Mouse (Mus musculus) ES-Bruce4 (cell line): Measurements from ENCODE around the gene Cytl1. TPM values are rescaled to one million over a fixed set of nuclear protein-coding genes. Genes with fewer than 3 reads are reported as not detected.

Experiments
- H3K27ac ChIP-seq: 2 replicates; pipeline ENCODE4 v1.5.1; 2012; ENCODE audit warnings: low read length, inconsistent platforms; ENCODE audit not compliant: insufficient read depth
- H3K27me3 ChIP-seq: 2 replicates; pipeline ENCODE4 v1.6.1; 2012; ENCODE audit warnings: mild to moderate bottlenecking, low read length, inconsistent platforms; ENCODE audit not compliant: control insufficient read depth, poor library complexity, insufficient read depth, severe bottlenecking
- H3K36me3 ChIP-seq: 2 replicates; pipeline ENCODE4 v1.6.1; 2012; ENCODE audit warnings: inconsistent platforms, mild to moderate bottlenecking, low read length, moderate library complexity; ENCODE audit not compliant: control insufficient read depth, poor library complexity, insufficient read depth, severe bottlenecking
- H3K4me1 ChIP-seq: one replicate; pipeline ENCODE4 v1.8.1; 2011; ENCODE audit warnings: low read length; ENCODE audit not compliant: control insufficient read depth, insufficient read depth
- H3K4me3 ChIP-seq: 2 replicates; pipeline ENCODE4 v1.5.1; 2011; ENCODE audit warnings: low read depth, mild to moderate bottlenecking, low read length
- H3K9ac ChIP-seq: 2 replicates; pipeline ENCODE4 v1.6.1; 2012; ENCODE audit warnings: low read depth, mild to moderate bottlenecking, inconsistent platforms; ENCODE audit not compliant: poor library complexity, severe bottlenecking
- H3K9me3 ChIP-seq: replicated peaks from 2 replicates; pipeline ENCODE4 v1.6.1; 2012; ENCODE audit warnings: mild to moderate bottlenecking, low read length, inconsistent platforms; ENCODE audit not compliant: control insufficient read depth, poor library complexity, insufficient read depth, severe bottlenecking
- CTCF ChIP-seq: IDR thresholded peaks from one replicate; pipeline ENCODE4 v1.8.1; 2011; ENCODE audit warnings: low read depth, low read length
- EP300 ChIP-seq: IDR thresholded peaks from 2 replicates; pipeline ENCODE4 v1.6.1; 2011; ENCODE audit warnings: low read depth, low read length; ENCODE audit not compliant: insufficient read depth
- POLR2A ChIP-seq: IDR thresholded peaks from one replicate; pipeline ENCODE4 v1.8.1; 2011; ENCODE audit warnings: low read length; ENCODE audit not compliant: insufficient read depth
- polyA plus RNA-seq: library from polyadenylated mRNA; stranded (reverse); fragments of >200 nt; gene quantifications from 2 replicates; pipeline ENCODE4 v1.2.4, GENCODE M21; 2011; ENCODE audit warnings: low read depth; ENCODE audit not compliant: missing spikeins, insufficient read depth, insufficient read length

Gene Cytl1
- not detected in 2 replicates for polyA plus RNA-seq

DNA sequence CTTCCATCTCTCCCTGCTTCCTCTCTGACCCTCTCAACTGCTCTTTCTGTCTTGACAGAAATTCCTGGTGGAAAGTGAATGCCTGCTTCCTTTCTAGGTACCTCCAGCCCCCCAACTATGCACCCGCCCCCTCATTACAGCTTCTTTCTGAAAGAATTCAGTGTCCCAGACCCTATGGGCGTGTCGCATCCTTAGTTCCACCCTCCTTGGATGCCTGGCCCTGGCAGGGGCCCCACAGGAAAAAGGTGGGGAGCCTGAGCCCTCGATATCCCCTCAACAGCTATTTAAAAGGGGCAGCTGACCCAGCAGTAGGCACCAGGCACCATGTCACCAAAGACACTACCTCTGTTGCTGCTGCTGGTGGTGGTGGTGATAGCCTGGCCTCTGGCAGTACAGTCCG lies at the start of gene Cytl1:
Gene Cytl1, plus strand, starts transcription at position 296 of the 400 bp plus-strand sequence.
- Histone ChIP-seq H3K4me1 (no peaks in the 10 kb centered on the region), H3K9ac (no peak within 1 kb of the TSS), H3K9me3 (no peaks in the 10 kb centered on the region), H3K27ac (no peak within 1 kb of the TSS), H3K4me3 (no peak within 1 kb of the TSS), H3K36me3 (no peaks in the 10 kb centered on the region), H3K27me3 (no peaks in the 10 kb centered on the region)
- TF ChIP-seq POLR2A = no peak
- no peak for TF ChIP-seq CTCF
- TF ChIP-seq EP300 = no peak

DNA sequence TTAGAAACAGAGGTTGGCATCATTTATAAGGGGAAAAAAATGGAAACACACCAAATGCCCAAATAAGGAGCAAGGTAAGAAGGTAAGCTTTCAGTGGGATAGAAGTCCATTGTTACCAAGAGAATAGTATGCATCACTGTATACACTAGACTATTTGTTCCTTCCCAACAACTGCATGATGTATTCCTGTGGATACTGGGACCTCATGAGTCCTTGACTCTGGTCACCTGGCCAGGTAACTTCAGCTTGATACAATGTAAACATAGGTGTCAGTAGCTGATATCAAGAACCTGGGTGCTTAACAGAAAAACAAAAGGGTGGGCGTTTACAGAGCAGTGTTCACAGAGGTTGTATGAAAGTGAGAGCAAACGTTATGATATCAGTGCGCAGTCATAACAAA lies 42.6 kb upstream of the Cytl1 start:
- Histone ChIP-seq H3K9me3 (peaks cover 10% of the 10 kb centered on the region), H3K4me1 (no peaks in the 10 kb centered on the region), H3K27me3 (no peaks in the 10 kb centered on the region), H3K27ac (no peak overlapping the region), H3K9ac (no peak overlapping the region), H3K4me3 (no peak overlapping the region), H3K36me3 (no peaks in the 10 kb centered on the region)
- no peak for TF ChIP-seq POLR2A
- no peak for TF ChIP-seq CTCF
- TF ChIP-seq EP300 = no peak

DNA sequence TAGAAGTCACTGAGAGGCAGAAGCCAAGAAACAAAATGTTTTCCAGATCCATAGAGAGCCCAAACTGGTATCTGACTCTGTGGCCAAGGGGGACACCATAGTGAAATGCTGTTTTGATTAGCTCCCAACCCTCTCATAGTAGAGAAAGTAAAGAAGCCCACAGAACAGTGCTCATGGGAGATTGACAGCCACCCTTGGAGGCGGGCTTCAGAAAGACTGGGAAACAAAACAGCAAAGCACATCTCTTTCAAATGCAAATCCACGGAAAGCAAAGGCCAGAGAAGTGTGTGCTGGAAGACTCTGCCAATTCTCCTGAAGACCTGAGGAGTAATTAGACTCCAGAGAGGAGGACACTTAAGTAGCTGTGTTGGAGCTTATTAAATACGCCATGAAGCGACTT lies 39.5 kb upstream of the Cytl1 start:
- Histone ChIP-seq H3K4me3 (no peak overlapping the region), H3K36me3 (no peaks in the 10 kb centered on the region), H3K27ac (no peak overlapping the region), H3K4me1 (no peaks in the 10 kb centered on the region), H3K9me3 (peaks cover 10% of the 10 kb centered on the region), H3K27me3 (no peaks in the 10 kb centered on the region), H3K9ac (no peak overlapping the region)
- no peak for TF ChIP-seq POLR2A
- TF ChIP-seq CTCF = no peak
- TF ChIP-seq EP300 = no peak

DNA sequence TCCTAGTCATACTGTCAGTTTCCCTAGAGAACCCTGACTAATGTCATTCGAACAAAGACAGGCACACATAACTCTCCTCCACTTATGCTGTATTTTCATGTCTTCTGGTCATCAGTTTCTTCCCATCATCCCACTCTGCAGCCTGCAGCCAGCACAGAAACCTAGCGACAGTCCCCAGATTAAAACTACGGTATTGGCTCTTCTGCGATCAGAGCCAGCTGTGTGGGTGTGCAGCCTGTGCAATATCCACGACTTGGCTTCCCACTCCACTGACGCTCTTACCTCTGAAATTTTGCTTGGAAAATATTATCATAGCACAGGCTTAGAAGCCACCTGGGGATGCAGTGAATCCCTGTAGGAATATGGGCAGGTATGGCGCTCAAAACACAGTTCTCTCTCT lies 38.0 kb upstream of the Cytl1 start:
- no peak overlapping the region for H3K27ac ChIP-seq
- TF ChIP-seq EP300 (no peak), POLR2A (no peak), CTCF (no peak)

DNA sequence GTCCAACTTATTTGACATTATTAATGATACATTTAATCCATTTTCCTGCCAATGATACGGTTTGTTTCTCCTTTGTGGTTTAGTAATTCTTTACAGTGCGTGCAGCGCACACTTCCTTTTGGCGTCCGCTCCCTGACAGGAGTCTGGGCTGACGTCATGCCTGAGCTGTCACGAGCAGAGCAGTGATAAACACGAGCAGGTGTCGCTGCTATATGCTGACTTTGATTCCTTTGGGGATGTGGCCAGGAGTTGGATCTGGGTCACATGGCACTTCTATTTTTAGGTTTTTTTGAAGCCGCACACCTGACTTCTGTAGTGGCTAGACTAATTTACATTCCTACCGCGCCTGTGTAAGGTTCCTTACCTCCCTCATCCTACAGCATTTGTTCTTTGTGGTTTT lies 35.6 kb upstream of the Cytl1 start:
- H3K36me3 ChIP-seq = no peaks in the 10 kb centered on the region
- H3K4me1 ChIP-seq = no peaks in the 10 kb centered on the region
- no peak for TF ChIP-seq CTCF
- no peak for TF ChIP-seq POLR2A
- no peak for TF ChIP-seq EP300
- no peaks in the 10 kb centered on the region; the same call in 1 of the 2 replicates for H3K9me3 ChIP-seq
- H3K27me3 ChIP-seq = no peaks in the 10 kb centered on the region
- no peak overlapping the region for H3K9ac ChIP-seq
- no peak overlapping the region for H3K27ac ChIP-seq
- no peak overlapping the region for H3K4me3 ChIP-seq

More for the DNA sequence above, 38.0 kb upstream of the Cytl1 start:
- Histone ChIP-seq H3K4me3 (no peak overlapping the region), H3K9ac (no peak overlapping the region), H3K4me1 (no peaks in the 10 kb centered on the region), H3K9me3 (peaks cover 4% of the 10 kb centered on the region; the same call in 1 of the 2 replicates), H3K36me3 (no peaks in the 10 kb centered on the region), H3K27me3 (no peaks in the 10 kb centered on the region)

DNA sequence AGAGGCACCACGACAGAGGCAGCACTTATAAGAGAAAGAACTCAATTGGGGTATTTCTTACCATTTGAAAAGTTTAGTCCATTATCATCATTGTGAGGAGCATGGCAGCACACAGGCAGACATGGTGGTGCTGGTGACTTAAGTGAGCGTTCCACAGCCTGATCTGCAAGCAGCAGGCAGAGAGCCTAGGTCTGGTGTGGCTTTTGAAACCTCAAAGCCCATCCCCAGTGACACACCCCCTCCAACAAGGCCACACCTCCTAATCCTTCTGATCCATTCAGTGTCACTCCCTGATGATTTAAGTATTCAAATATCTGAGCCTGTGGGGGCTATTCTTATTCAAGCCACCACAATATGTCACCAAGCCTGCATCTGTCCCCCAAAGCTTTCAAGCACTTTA lies 30.4 kb upstream of the Cytl1 start:
- Histone ChIP-seq H3K27ac (no peak overlapping the region), H3K4me3 (no peak overlapping the region), H3K36me3 (no peaks in the 10 kb centered on the region), H3K4me1 (no peaks in the 10 kb centered on the region), H3K9me3 (no peaks in the 10 kb centered on the region; the same call in 1 of the 2 replicates), H3K27me3 (no peaks in the 10 kb centered on the region), H3K9ac (no peak overlapping the region)
- no peak for TF ChIP-seq EP300
- TF ChIP-seq POLR2A = no peak
- no peak for TF ChIP-seq CTCF
